Mouse (Mus musculus): Measurements from ENCODE around the gene Gna15. TPM values are rescaled to one million over a fixed set of nuclear protein-coding genes. Genes with fewer than 3 reads are reported as not detected.

Gene Gna15
- polyA plus RNA-seq, 1 experiment = 3.7 TPM

- DNase-seq (ENCODE audit: extremely low spot score in 1 of 2, low spot score in 1 of 2) = no peak
These were observed 49.6 kb downstream of the Gna15 start for GRCm38 (mm10) chr10:81474461-81474860.

- DNase-seq (ENCODE audit: extremely low spot score in 1 of 2, low spot score in 1 of 2) = peak; percentile 91 to 95
These were observed 51.0 kb downstream of the Gna15 start for GRCm38 (mm10) chr10:81473003-81473451.

GRCm38 (mm10) chr10:81472403-81473002 lies 51.5 kb downstream of the Gna15 start:
- no peak for DNase-seq (ENCODE audit: extremely low spot score in 1 of 2, low spot score in 1 of 2)

- DNase-seq (ENCODE audit: extremely low spot score in 1 of 2, low spot score in 1 of 2) = peak in 1 of 2 experiments; percentile 64
These were observed 53.6 kb downstream of the Gna15 start for GRCm38 (mm10) chr10:81470454-81470853.

GRCm38 (mm10) chr10:81469253-81469652 lies 54.8 kb downstream of the Gna15 start:
- peak; percentile 79 to 86 for DNase-seq (ENCODE audit: extremely low spot score in 1 of 2, low spot score in 1 of 2)

DNA sequence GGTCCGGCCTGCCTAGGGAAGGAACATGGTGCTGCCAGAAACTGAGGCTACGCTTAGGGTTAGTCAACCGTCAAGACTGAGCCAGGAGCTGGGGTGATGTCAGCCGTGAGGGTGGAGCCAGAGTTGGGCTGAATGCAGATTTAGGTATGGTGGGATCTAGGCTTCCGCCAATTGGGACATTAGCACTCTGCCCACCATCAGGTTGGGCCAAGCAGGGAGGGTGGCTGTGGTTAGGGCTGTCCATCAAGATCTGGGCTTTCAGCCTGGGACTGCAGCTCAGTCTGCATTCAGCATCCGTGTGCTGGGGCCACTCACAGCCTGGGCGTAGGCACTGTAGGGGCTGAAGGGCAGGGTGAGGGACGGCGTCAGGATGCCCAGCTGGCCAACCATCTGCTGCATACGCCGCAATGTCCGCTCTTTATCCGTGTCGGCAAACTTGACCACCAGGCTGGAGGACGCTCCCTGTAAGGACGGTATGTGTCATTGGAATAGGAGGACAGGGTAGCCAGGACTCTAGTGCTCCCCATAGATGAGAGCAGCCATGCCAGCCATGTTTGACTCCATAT lies 56.3 kb downstream of the Gna15 start:
- DNase-seq (ENCODE audit: extremely low spot score in 1 of 2, low spot score in 1 of 2) = no peak

DNA sequence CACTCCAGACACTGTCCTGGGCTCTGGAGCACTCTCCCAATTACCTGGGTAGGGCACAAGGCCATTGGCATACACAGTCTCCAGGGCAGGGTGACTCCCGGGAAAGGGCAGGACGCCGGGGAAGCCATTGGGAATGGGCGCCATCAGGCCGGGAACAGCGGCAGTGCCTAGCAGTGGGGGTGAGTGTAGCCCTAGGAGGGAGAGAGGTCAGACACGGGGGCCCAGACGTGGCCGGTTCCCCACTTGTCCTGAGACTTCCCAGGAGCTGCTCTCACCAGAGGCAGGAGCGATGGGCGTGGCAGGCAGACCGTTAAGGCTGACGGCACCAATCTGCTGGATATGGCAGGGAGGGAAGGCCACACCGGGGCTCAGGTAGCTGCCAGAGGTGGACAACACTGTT lies 57.1 kb downstream of the Gna15 start:
- DNase-seq (ENCODE audit: extremely low spot score in 1 of 2, low spot score in 1 of 2) = no peak

GRCm38 (mm10) chr10:81466066-81466465 lies 58.0 kb downstream of the Gna15 start:
- no peak for DNase-seq (ENCODE audit: extremely low spot score in 1 of 2, low spot score in 1 of 2)

- no peak for DNase-seq (ENCODE audit: extremely low spot score in 1 of 2, low spot score in 1 of 2)
These were observed 58.8 kb downstream of the Gna15 start for GRCm38 (mm10) chr10:81465265-81465645.

GRCm38 (mm10) chr10:81464405-81465264 lies 59.4 kb downstream of the Gna15 start:
- DNase-seq (ENCODE audit: extremely low spot score in 1 of 2, low spot score in 1 of 2) = peak in 1 of 2 experiments; percentile 20

DNA sequence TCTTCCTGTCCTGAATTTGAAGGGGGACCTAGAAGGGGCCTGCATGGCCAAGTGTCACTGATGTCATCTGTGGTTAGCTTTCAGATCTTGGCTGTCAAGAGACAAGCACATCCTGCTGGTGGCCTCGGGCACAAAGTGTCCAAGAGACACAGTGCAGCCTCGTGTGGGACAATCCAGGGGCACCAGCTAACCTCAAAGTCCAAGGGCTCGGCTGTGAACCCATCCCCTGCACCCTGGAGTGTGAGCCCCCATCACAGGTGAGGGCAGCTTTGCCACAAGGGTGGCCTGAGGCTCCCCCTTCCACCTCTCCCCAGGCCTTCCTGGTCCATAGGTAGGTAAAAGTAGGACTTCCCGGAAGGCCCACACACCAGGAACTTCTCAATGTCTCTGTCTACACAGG lies 60.5 kb downstream of the Gna15 start:
- DNase-seq (ENCODE audit: extremely low spot score in 1 of 2, low spot score in 1 of 2) = peak in 1 of 2 experiments; percentile 2

DNA sequence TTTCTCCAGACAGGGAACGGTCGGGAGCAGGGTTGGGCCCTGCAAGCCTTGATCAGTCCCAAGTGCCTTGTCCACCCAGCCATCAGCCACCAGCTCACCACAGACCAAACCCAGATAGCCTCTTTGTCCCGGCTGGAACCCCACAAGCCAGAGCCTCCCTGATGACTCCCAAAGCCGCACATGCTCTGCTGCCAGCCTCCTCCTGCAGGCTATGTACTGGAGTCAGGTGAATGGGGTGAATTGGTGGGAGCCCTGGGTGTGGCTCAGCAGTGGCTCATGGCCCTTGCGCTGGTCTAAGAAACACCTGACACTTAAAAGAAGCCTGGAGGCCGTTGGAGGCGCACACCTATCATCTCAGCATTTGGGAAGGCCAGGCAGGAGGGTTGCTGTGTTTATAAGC lies 61.1 kb downstream of the Gna15 start:
- DNase-seq (ENCODE audit: extremely low spot score in 1 of 2, low spot score in 1 of 2) = no peak

DNA sequence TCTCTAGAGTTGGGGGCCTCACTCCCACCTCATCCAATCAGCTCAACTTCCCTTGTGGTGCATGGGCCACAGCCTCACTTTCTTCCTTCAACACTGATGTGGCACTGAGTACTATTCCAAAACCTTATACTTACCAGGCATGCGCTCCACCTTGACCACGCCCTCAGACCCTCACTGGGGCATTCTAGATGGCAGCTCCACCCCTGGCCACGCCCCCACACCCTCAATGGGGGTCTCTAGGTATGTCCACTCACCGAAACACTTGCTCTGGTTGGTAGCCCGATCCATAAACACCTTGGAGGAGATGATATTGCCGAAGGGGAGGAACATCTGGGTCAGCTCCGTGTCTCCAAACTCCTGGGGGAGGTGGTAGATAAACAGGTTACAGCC lies 61.6 kb downstream of the Gna15 start:
- no peak for DNase-seq (ENCODE audit: extremely low spot score in 1 of 2, low spot score in 1 of 2)

GRCm38 (mm10) chr10:81461673-81462414 lies 62.2 kb downstream of the Gna15 start:
- no peak for DNase-seq (ENCODE audit: extremely low spot score in 1 of 2, low spot score in 1 of 2)

- DNase-seq (ENCODE audit: extremely low spot score in 1 of 2, low spot score in 1 of 2) = no peak
These were observed 63.1 kb downstream of the Gna15 start for GRCm38 (mm10) chr10:81460951-81461350.

GRCm38 (mm10) chr10:81460471-81460870 lies 63.6 kb downstream of the Gna15 start:
- DNase-seq (ENCODE audit: extremely low spot score in 1 of 2, low spot score in 1 of 2) = no peak

DNA sequence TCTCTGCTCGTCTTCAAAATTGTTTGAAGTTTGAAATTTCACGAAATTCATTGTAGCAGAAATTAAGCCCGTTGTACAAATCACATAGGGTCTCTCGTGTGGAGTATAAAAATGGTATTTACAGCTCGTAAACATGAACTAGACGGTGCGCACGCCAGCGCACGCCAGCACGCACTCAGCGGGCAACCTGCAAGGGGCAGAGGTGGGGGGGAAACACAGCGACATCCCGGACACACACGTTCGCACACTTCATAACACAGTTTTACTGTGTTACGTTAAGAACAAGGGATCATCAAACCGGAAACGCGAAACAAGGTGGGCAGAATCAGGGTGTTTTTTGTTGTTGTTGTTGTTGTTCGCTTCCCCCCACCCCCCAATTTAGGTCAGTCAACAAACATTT lies 64.6 kb downstream of the Gna15 start:
- DNase-seq (ENCODE audit: extremely low spot score in 1 of 2, low spot score in 1 of 2) = no peak

DNA sequence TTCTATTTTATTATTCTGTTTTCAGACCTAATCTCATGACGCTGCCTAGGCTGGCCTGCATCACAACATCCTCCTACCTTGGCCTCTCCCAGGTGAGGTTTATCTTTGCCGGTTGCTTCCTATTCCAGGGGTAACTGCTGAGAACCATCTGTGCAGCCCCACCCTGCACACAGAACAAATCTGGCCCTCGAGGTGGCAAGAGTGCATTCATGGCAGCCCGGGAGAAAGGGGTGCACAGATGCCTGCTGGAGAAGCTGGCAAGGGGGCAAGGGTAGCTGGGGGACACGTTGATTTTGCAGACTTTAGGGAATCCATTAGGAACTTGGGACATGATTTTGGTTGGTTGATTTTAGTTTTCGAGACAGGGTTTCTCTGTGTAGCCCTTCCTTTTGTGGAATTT lies 65.8 kb downstream of the Gna15 start:
- no peak for DNase-seq (ENCODE audit: extremely low spot score in 1 of 2, low spot score in 1 of 2)

GRCm38 (mm10) chr10:81457624-81458023 lies 66.4 kb downstream of the Gna15 start:
- DNase-seq (ENCODE audit: extremely low spot score in 1 of 2, low spot score in 1 of 2) = no peak

- DNase-seq (ENCODE audit: extremely low spot score in 1 of 2, low spot score in 1 of 2) = no peak
These were observed 67.0 kb downstream of the Gna15 start for GRCm38 (mm10) chr10:81456983-81457563.

Data from frontal cortex, adult 2 months (tissue).